Mouse (Mus musculus): ENCODE results near the gene Pfn1. TPM values are rescaled to one million over a fixed set of nuclear protein-coding genes. Genes with fewer than 3 reads are reported as not detected.

Pfn1 gene
- total and polyA plus RNA-seq, 2 experiments from 2014 or later: 408 to 687 TPM

- DNase-seq: no peak
- Histone ChIP-seq H3K36me3 (ENCODE audit: insufficient read depth) (peaks cover 47% of the 10 kb centered on the region), H3K27ac (ENCODE audit: low read depth, low read length) (no peak overlapping the region), H3K9me3 (ENCODE audit: low read length) (no peaks in the 10 kb centered on the region), H3K4me3 (ENCODE audit: low read depth, low read length) (no peak overlapping the region), H3K4me2 (ENCODE audit: low read depth) (no peak overlapping the region), H3K9ac (no peak overlapping the region), H3K27me3 (ENCODE audit: insufficient read depth, low read length) (no peaks in the 10 kb centered on the region), H3K4me1 (ENCODE audit: insufficient read depth) (peaks cover 15% of the 10 kb centered on the region; the same call in 1 of the 2 replicates)
- no peak for TF ChIP-seq CTCF (IDR thresholded peaks at IDR 0.05; ENCODE audit: low read depth)
- no peak for ATAC-seq
- WGBS: 91% methylated on average over 5 of the region's 5 CpGs
These were observed 29.2 kb upstream of the Pfn1 start for GRCm38 (mm10) chr11:70683640-70684039.

- peak; percentile 92 for TF ChIP-seq CTCF (IDR thresholded peaks at IDR 0.05; ENCODE audit: low read depth)
- no peak overlapping the region for H3K4me3 ChIP-seq (ENCODE audit: low read depth, low read length)
- WGBS: 10% methylated on average over 11 of the region's 11 CpGs
- peaks cover 53% of the 10 kb centered on the region for H3K36me3 ChIP-seq (ENCODE audit: insufficient read depth)
- peak overlapping the region; percentile 26; the same call in 1 of the 2 replicates for H3K4me2 ChIP-seq (ENCODE audit: low read depth)
- peak overlapping the region; percentile 23; the same call in 1 of the 2 replicates for H3K9ac ChIP-seq
- ATAC-seq (peak; percentile 89), DNase-seq (peak; percentile 87)
- peak overlapping the region; percentile 68 for H3K27ac ChIP-seq (ENCODE audit: low read depth, low read length)
- H3K4me1 ChIP-seq (ENCODE audit: insufficient read depth): peaks cover 8% of the 10 kb centered on the region; the same call in 1 of the 2 replicates
- no peaks in the 10 kb centered on the region for H3K9me3 ChIP-seq (ENCODE audit: low read length)
- no peaks in the 10 kb centered on the region for H3K27me3 ChIP-seq (ENCODE audit: insufficient read depth, low read length)
These were observed 27.6 kb upstream of the Pfn1 start for GRCm38 (mm10) chr11:70681897-70682581.

GRCm38 (mm10) chr11:70681170-70681569 lies 26.7 kb upstream of the Pfn1 start:
- DNase-seq (no peak), ATAC-seq (no peak)
- Histone ChIP-seq H3K36me3 (ENCODE audit: insufficient read depth) (peaks cover 62% of the 10 kb centered on the region), H3K4me3 (ENCODE audit: low read depth, low read length) (no peak overlapping the region), H3K9me3 (ENCODE audit: low read length) (no peaks in the 10 kb centered on the region), H3K4me2 (ENCODE audit: low read depth) (no peak overlapping the region), H3K27me3 (ENCODE audit: insufficient read depth, low read length) (no peaks in the 10 kb centered on the region), H3K4me1 (ENCODE audit: insufficient read depth) (no peaks in the 10 kb centered on the region), H3K27ac (ENCODE audit: low read depth, low read length) (peak overlapping the region; percentile 64), H3K9ac (0 out of 2 replicates have a peak overlapping the region, but pooled peaks have one; percentile 10)
- WGBS: 70% methylated on average over 12 of the region's 12 CpGs
- TF ChIP-seq CTCF (IDR thresholded peaks at IDR 0.05; ENCODE audit: low read depth): no peak

GRCm38 (mm10) chr11:70679894-70680293 lies 25.4 kb upstream of the Pfn1 start:
- Histone ChIP-seq H3K9ac (no peak overlapping the region), H3K36me3 (ENCODE audit: insufficient read depth) (peaks cover 71% of the 10 kb centered on the region), H3K27me3 (ENCODE audit: insufficient read depth, low read length) (no peaks in the 10 kb centered on the region), H3K4me2 (ENCODE audit: low read depth) (no peak overlapping the region), H3K4me3 (ENCODE audit: low read depth, low read length) (no peak overlapping the region), H3K4me1 (ENCODE audit: insufficient read depth) (no peaks in the 10 kb centered on the region), H3K27ac (ENCODE audit: low read depth, low read length) (no peak overlapping the region), H3K9me3 (ENCODE audit: low read length) (no peaks in the 10 kb centered on the region)
- TF ChIP-seq CTCF (IDR thresholded peaks at IDR 0.05; ENCODE audit: low read depth): no peak
- 93% methylated on average over 8 of the region's 8 CpGs for WGBS
- DNase-seq (no peak), ATAC-seq (no peak)

- H3K4me2 ChIP-seq (ENCODE audit: low read depth): no peak overlapping the region
- 96% methylated on average over 8 of the region's 8 CpGs for WGBS
- H3K27ac ChIP-seq (ENCODE audit: low read depth, low read length): no peak overlapping the region
- H3K9me3 ChIP-seq (ENCODE audit: low read length): no peaks in the 10 kb centered on the region
- DNase-seq (no peak), ATAC-seq (no peak)
- peaks cover 69% of the 10 kb centered on the region for H3K36me3 ChIP-seq (ENCODE audit: insufficient read depth)
- H3K4me3 ChIP-seq (ENCODE audit: low read depth, low read length): no peak overlapping the region
- no peaks in the 10 kb centered on the region for H3K27me3 ChIP-seq (ENCODE audit: insufficient read depth, low read length)
- no peak overlapping the region for H3K9ac ChIP-seq
- no peaks in the 10 kb centered on the region for H3K4me1 ChIP-seq (ENCODE audit: insufficient read depth)
- TF ChIP-seq CTCF (IDR thresholded peaks at IDR 0.05; ENCODE audit: low read depth): no peak
These were observed 24.9 kb upstream of the Pfn1 start for GRCm38 (mm10) chr11:70679361-70679760.

- Histone ChIP-seq H3K27ac (ENCODE audit: low read depth, low read length) (no peak overlapping the region), H3K9me3 (ENCODE audit: low read length) (no peaks in the 10 kb centered on the region), H3K27me3 (ENCODE audit: insufficient read depth, low read length) (no peaks in the 10 kb centered on the region), H3K4me3 (ENCODE audit: low read depth, low read length) (no peak overlapping the region), H3K4me2 (ENCODE audit: low read depth) (no peak overlapping the region), H3K36me3 (ENCODE audit: insufficient read depth) (peaks cover 70% of the 10 kb centered on the region), H3K4me1 (ENCODE audit: insufficient read depth) (no peaks in the 10 kb centered on the region), H3K9ac (no peak overlapping the region)
- no peak for TF ChIP-seq CTCF (IDR thresholded peaks at IDR 0.05; ENCODE audit: low read depth)
- 80% methylated on average over 2 of the region's 2 CpGs for WGBS
- ATAC-seq (no peak), DNase-seq (no peak)
These were observed 24.1 kb upstream of the Pfn1 start for GRCm38 (mm10) chr11:70678576-70678975.

GRCm38 (mm10) chr11:70678092-70678491 lies 23.6 kb upstream of the Pfn1 start:
- Histone ChIP-seq H3K27me3 (ENCODE audit: insufficient read depth, low read length) (no peaks in the 10 kb centered on the region), H3K27ac (ENCODE audit: low read depth, low read length) (no peak overlapping the region), H3K9ac (no peak overlapping the region), H3K36me3 (ENCODE audit: insufficient read depth) (peaks cover 67% of the 10 kb centered on the region), H3K4me3 (ENCODE audit: low read depth, low read length) (no peak overlapping the region), H3K9me3 (ENCODE audit: low read length) (no peaks in the 10 kb centered on the region), H3K4me1 (ENCODE audit: insufficient read depth) (no peaks in the 10 kb centered on the region), H3K4me2 (ENCODE audit: low read depth) (no peak overlapping the region)
- no peak for TF ChIP-seq CTCF (IDR thresholded peaks at IDR 0.05; ENCODE audit: low read depth)
- ATAC-seq (no peak), DNase-seq (no peak)
- WGBS: 86% methylated on average over 9 of the region's 9 CpGs
